Mouse (Mus musculus) CD4-positive, CD25-positive, alpha-beta regulatory T cell, adult 4 months (primary cell): ENCODE measurements around the gene Agpat1. TPM values are rescaled to one million over a fixed set of nuclear protein-coding genes. Genes with fewer than 3 reads are reported as not detected.

Source experiments
- ATAC-seq: one replicate; pipeline ENCODE4 v1.8.0; 2017
- polyA plus RNA-seq, 2 experiments: library from polyadenylated mRNA; unstranded; fragments of 100-300 nt; shearing (Covaris generic); gene quantifications; one replicate each; pipeline ENCODE4 v1.2.1; 2017

Agpat1 gene
- 10 to 100 TPM; 16.9 to 19.2 TPM for polyA plus RNA-seq

- peak; percentile 73 for ATAC-seq
Measured at GRCm38 (mm10) chr17:34604061-34604508, at the start of gene Agpat1. Gene Agpat1, plus strand, starts transcription at chr17:34604262.

- ATAC-seq, result peak; percentile 68
Measured at GRCm38 (mm10) chr17:34555483-34555882, 48.6 kb upstream of the Agpat1 start.

GRCm38 (mm10) chr17:34556406-34556805 lies 47.7 kb upstream of the Agpat1 start:
- ATAC-seq, result no peak

GRCm38 (mm10) chr17:34557411-34557810 lies 46.7 kb upstream of the Agpat1 start:
- no peak for ATAC-seq

GRCm38 (mm10) chr17:34559116-34559515 lies 44.9 kb upstream of the Agpat1 start:
- ATAC-seq, result no peak

GRCm38 (mm10) chr17:34559895-34560294 lies 44.2 kb upstream of the Agpat1 start:
- peak; percentile 62 for ATAC-seq

GRCm38 (mm10) chr17:34560438-34560837 lies 43.6 kb upstream of the Agpat1 start:
- ATAC-seq, result no peak

- ATAC-seq, result no peak
Measured at GRCm38 (mm10) chr17:34561200-34561599, 42.9 kb upstream of the Agpat1 start.

- no peak for ATAC-seq
Measured at GRCm38 (mm10) chr17:34562595-34562994, 41.5 kb upstream of the Agpat1 start.

GRCm38 (mm10) chr17:34563354-34563753 lies 40.7 kb upstream of the Agpat1 start:
- no peak for ATAC-seq

- no peak for ATAC-seq
Measured at GRCm38 (mm10) chr17:34564003-34564421, 40.0 kb upstream of the Agpat1 start, which contains the start of gene Notch4. Gene Notch4, plus strand, starts transcription at chr17:34564268.

- ATAC-seq, result no peak
Measured at GRCm38 (mm10) chr17:34564796-34565195, 39.3 kb upstream of the Agpat1 start.

- no peak for ATAC-seq
Measured at GRCm38 (mm10) chr17:34567311-34567710, 36.8 kb upstream of the Agpat1 start.

- no peak for ATAC-seq
Measured at GRCm38 (mm10) chr17:34568421-34568820, 35.6 kb upstream of the Agpat1 start.

- no peak for ATAC-seq
Measured at GRCm38 (mm10) chr17:34569919-34570318, 34.1 kb upstream of the Agpat1 start.

- ATAC-seq, result no peak
Measured at GRCm38 (mm10) chr17:34571875-34572274, 32.2 kb upstream of the Agpat1 start.

GRCm38 (mm10) chr17:34572361-34572760 lies 31.7 kb upstream of the Agpat1 start:
- ATAC-seq, result no peak

GRCm38 (mm10) chr17:34576577-34576976 lies 27.5 kb upstream of the Agpat1 start:
- no peak for ATAC-seq

GRCm38 (mm10) chr17:34578070-34578469 lies 26.0 kb upstream of the Agpat1 start:
- no peak for ATAC-seq

- ATAC-seq, result no peak
Measured at GRCm38 (mm10) chr17:34582528-34582927, 21.5 kb upstream of the Agpat1 start.

- ATAC-seq, result no peak
Measured at GRCm38 (mm10) chr17:34583397-34583796, 20.7 kb upstream of the Agpat1 start.

GRCm38 (mm10) chr17:34583819-34584218 lies 20.2 kb upstream of the Agpat1 start:
- ATAC-seq, result no peak

GRCm38 (mm10) chr17:34585121-34585520 lies 18.9 kb upstream of the Agpat1 start:
- ATAC-seq, result no peak

- ATAC-seq, result no peak
Measured at GRCm38 (mm10) chr17:34585877-34586771, 17.9 kb upstream of the Agpat1 start.
